Mouse (Mus musculus) ovary, postnatal 36 days (tissue): ENCODE results near the gene Kcnn1.
"Not testable (repeated sequence)": the region's sequence is repeated elsewhere in the genome, so short reads cannot be mapped to it uniquely, and the experiment has no call there.

ENCODE experiments used
- DNase-seq: peaks from one replicate; pipeline ENCODE4 v3.0.0; 2022; ENCODE audit warnings: low spot score, mixed read lengths

Kcnn1 gene

GRCm38 (mm10) chr8:70862824-70863641 is at the start of gene Kcnn1:
TSS of gene Kcnn1 (minus strand) at chr8:70863258.
- no peak for DNase-seq

- no peak for DNase-seq
Observed at GRCm38 (mm10) chr8:70911596-70911995, 48.5 kb upstream of the Kcnn1 start.

- no peak for DNase-seq
Observed at GRCm38 (mm10) chr8:70907518-70907917, 44.5 kb upstream of the Kcnn1 start.

- peak; percentile 81 for DNase-seq
Observed at GRCm38 (mm10) chr8:70905831-70906736, 43.0 kb upstream of the Kcnn1 start, which contains the start of gene Map1s. TSS of gene Map1s (plus strand) at chr8:70905932.

GRCm38 (mm10) chr8:70905463-70905830 is 42.4 kb upstream of the Kcnn1 start:
- no peak for DNase-seq

- no peak for DNase-seq
Observed at GRCm38 (mm10) chr8:70904532-70904931, 41.5 kb upstream of the Kcnn1 start.

GRCm38 (mm10) chr8:70903582-70903981 is 40.5 kb upstream of the Kcnn1 start:
- no peak for DNase-seq

GRCm38 (mm10) chr8:70903112-70903511 is 40.1 kb upstream of the Kcnn1 start:
- DNase-seq = no peak

GRCm38 (mm10) chr8:70902211-70902610 is 39.2 kb upstream of the Kcnn1 start:
- no peak for DNase-seq

- DNase-seq = no peak
Observed at GRCm38 (mm10) chr8:70900872-70901387, 37.9 kb upstream of the Kcnn1 start.

- no peak for DNase-seq
Observed at GRCm38 (mm10) chr8:70899226-70899625, 36.2 kb upstream of the Kcnn1 start.

GRCm38 (mm10) chr8:70898661-70899198 is 35.7 kb upstream of the Kcnn1 start:
- DNase-seq = no peak

- peak; percentile 81 for DNase-seq
Observed at GRCm38 (mm10) chr8:70897681-70898413, 34.8 kb upstream of the Kcnn1 start.

GRCm38 (mm10) chr8:70897021-70897680 is 34.1 kb upstream of the Kcnn1 start, which contains the start of gene Rpl18a:
TSS of gene Rpl18a (minus strand) at chr8:70897412.
- DNase-seq = peak; percentile 88

GRCm38 (mm10) chr8:70896316-70897020 is 33.4 kb upstream of the Kcnn1 start:
- no peak for DNase-seq

GRCm38 (mm10) chr8:70895571-70896259 is 32.7 kb upstream of the Kcnn1 start:
- not testable (repeated sequence) for DNase-seq

- DNase-seq = no peak
Observed at GRCm38 (mm10) chr8:70894771-70895545, 31.9 kb upstream of the Kcnn1 start.

GRCm38 (mm10) chr8:70894385-70894720 is 31.3 kb upstream of the Kcnn1 start:
- no peak for DNase-seq
